Mouse (Mus musculus): ENCODE measurements around the gene Dtx1. TPM values are rescaled to one million over a fixed set of nuclear protein-coding genes. Genes with fewer than 3 reads are reported as not detected.

The Dtx1 gene
- polyA plus RNA-seq, 1 experiment from 2014 or later: 6.8 TPM

DNA sequence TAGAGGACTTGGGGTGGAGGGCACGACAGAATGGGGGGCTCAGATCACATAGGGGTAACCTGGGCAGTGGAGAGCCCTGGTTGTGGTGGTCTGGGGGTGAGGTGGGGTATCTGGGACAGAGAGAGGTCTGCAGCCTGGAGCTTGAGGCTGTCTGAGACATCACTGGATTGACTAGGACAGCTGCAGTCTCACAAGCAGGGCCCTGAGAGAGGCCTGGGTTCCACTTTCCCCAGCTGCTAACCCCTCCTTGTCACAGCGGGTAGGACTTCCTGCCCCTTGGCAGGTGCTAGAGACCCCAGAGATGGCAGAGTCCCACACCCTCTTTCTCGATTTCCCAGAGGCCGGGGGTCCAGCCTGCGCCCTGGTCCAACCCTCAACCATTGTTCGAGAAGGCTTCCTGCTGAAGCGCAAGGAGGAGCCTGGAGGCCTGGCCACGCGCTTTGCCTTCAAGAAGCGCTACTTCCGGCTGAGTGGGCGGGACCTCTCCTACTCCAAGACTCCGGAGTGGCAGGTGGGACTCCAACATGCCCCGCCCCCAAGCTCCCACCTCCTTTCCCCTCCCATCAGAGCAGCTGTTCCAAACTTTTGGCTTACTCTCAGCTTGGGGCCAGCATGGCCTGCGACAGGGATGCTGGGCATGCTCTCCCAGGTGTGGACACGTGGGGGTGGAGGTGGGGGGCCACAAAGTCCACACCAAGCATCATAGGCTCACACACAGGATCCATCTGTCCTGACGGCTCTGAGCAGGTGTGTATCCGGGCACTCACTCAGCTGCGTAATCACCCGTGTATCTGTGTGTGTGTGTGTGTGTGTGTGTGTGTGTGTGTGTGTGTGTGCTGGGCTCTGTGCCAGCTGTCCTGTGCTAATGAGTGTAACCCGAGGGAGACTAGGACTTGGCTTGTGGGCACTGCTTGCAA, 37.2 kb downstream of the Dtx1 start:
- H3K4me2 ChIP-seq: no peak overlapping the region
- H3K4me3 ChIP-seq (replicated peaks): no peak overlapping the region
- peak; percentile 35; the same call in 1 of the 2 replicates for ATAC-seq (ENCODE audit: insufficient number of reproducible peaks, insufficient read depth, low FRiP score, low TSS enrichment, low read depth)
- H3K27me3 ChIP-seq: peaks cover 19% of the 10 kb centered on the region; the same call in 1 of the 2 replicates
- no peak overlapping the region for H3K27ac ChIP-seq
- H3K9ac ChIP-seq (replicated peaks): no peak overlapping the region
- no peaks in the 10 kb centered on the region for H3K36me3 ChIP-seq
- 33% methylated on average over 21 of the region's 21 CpGs for WGBS
- 0 out of 2 replicates have a peak, but pooled peaks cover 6% of the 10 kb centered on the region for H3K4me1 ChIP-seq (replicated peaks)
- H3K9me3 ChIP-seq: no peaks in the 10 kb centered on the region

DNA sequence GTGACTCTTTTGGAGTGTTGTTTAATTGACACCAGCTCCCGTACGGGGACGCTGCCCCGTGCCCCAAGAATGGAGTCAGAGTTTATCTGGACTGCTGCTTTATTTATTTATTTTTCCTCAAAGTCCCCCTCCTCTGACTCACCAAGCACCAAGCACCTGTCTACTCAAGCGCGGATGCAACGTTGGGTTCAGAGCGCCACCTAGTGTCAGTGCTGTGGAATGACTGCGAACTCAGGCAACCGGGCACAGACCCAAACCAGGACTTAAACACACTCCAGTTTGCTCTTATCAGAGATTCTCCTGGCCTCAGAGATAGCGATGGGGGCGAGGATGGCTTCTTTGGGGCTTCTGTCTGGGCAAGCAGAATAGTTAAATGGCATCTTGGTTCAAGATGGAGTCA, 38.1 kb downstream of the Dtx1 start:
- ATAC-seq (ENCODE audit: insufficient number of reproducible peaks, insufficient read depth, low FRiP score, low TSS enrichment, low read depth): no peak
- no peaks in the 10 kb centered on the region for H3K36me3 ChIP-seq
- peaks cover 14% of the 10 kb centered on the region; the same call in 1 of the 2 replicates for H3K27me3 ChIP-seq
- H3K27ac ChIP-seq: no peak overlapping the region
- H3K4me1 ChIP-seq (replicated peaks): 0 out of 2 replicates have a peak, but pooled peaks cover 3% of the 10 kb centered on the region
- no peak overlapping the region for H3K9ac ChIP-seq (replicated peaks)
- H3K4me3 ChIP-seq (replicated peaks): no peak overlapping the region
- 6% methylated on average over 12 of the region's 12 CpGs for WGBS
- H3K4me2 ChIP-seq: no peak overlapping the region
- no peaks in the 10 kb centered on the region for H3K9me3 ChIP-seq

DNA sequence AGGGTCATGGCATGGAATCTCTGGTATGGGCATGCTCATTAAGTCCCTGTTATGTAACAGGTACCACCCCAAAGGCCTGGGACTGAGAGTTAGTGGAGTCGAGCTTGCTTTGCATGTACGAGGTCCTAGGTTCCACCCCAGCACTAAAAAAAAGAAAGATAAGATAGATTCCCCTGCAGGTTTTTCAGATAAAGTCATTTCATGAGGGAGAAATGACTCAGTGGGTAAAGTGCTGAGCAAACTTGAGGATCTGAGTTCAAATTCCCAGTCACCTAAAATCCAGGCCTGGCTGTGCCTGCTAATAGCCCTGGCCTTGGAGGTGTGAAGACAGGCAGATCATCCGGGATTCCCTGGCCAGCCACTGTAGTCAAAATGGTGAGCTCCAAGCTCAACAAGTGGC, 39.9 kb downstream of the Dtx1 start:
- Histone ChIP-seq H3K36me3 (no peaks in the 10 kb centered on the region), H3K4me3 (replicated peaks) (no peak overlapping the region), H3K9me3 (no peaks in the 10 kb centered on the region), H3K27me3 (peaks cover 27% of the 10 kb centered on the region), H3K9ac (replicated peaks) (no peak overlapping the region), H3K4me2 (no peak overlapping the region), H3K4me1 (replicated peaks) (0 out of 2 replicates have a peak, but pooled peaks cover 3% of the 10 kb centered on the region), H3K27ac (no peak overlapping the region)
- 70% methylated on average over 3 of the region's 3 CpGs for WGBS
- no peak for ATAC-seq (ENCODE audit: insufficient number of reproducible peaks, insufficient read depth, low FRiP score, low TSS enrichment, low read depth)

- Histone ChIP-seq H3K4me3 (replicated peaks) (no peak overlapping the region), H3K27ac (no peak overlapping the region), H3K4me1 (replicated peaks) (0 out of 2 replicates have a peak, but pooled peaks cover 3% of the 10 kb centered on the region), H3K27me3 (peaks cover 39% of the 10 kb centered on the region), H3K9me3 (no peaks in the 10 kb centered on the region), H3K4me2 (no peak overlapping the region), H3K36me3 (no peaks in the 10 kb centered on the region), H3K9ac (replicated peaks) (no peak overlapping the region)
- no peak for ATAC-seq (ENCODE audit: insufficient number of reproducible peaks, insufficient read depth, low FRiP score, low TSS enrichment, low read depth)
- 85% methylated on average over 7 of the region's 7 CpGs for WGBS
These were observed 41.6 kb downstream of the Dtx1 start for GRCm38 (mm10) chr5:120670132-120670531.

- no peaks in the 10 kb centered on the region for H3K4me1 ChIP-seq (replicated peaks)
- no peak overlapping the region for H3K4me3 ChIP-seq (replicated peaks)
- no peaks in the 10 kb centered on the region for H3K9me3 ChIP-seq
- no peak overlapping the region for H3K9ac ChIP-seq (replicated peaks)
- 68% methylated on average over 7 of the region's 7 CpGs for WGBS
- no peak overlapping the region for H3K27ac ChIP-seq
- H3K27me3 ChIP-seq: peaks cover 37% of the 10 kb centered on the region
- no peak for ATAC-seq (ENCODE audit: insufficient number of reproducible peaks, insufficient read depth, low FRiP score, low TSS enrichment, low read depth)
- no peaks in the 10 kb centered on the region for H3K36me3 ChIP-seq
- H3K4me2 ChIP-seq: no peak overlapping the region
These were observed 43.0 kb downstream of the Dtx1 start for GRCm38 (mm10) chr5:120668761-120669160.

DNA sequence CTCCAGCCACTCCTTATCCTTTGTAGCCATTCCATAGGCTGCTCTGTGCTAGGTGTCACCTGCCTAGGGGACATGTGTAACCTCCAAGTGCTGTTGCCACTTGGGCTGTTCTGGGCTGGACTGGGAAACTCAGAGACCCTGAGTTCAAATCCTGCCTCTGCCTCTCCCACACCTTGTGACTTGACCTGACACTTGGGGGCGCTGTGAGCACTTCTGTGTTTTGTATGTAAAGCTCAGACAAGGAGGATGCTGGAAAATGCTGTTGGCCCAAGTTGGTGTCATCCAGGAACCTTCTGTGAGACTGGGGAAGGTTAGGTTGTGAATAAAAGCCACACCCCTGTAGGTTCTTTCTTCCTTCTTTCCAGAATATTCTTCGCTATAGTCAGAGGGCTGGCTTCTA, 46.8 kb downstream of the Dtx1 start:
- no peak overlapping the region for H3K4me2 ChIP-seq
- H3K4me3 ChIP-seq (replicated peaks): no peak overlapping the region
- 56% methylated on average over 2 of the region's 2 CpGs for WGBS

DNA sequence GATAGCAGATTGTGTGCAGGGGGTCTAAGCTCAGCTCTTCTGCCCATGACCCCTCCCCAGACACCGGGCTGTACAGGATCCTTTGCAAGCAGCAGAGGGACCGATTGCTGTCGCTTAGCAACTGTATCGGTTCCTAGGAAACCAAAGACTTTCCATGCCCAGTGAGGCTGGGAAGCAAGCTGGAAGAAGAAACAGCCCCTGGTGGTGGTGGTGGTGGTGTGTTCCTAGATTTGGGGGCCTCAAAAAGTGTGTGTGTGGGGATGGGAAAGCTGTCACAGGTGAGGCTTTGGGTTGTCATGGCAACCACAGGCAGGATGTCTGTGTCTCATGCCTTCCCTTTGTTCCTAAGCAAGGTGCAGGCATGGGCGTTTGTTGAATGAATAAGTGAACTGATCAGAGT, 50.9 kb downstream of the Dtx1 start:
- Histone ChIP-seq H3K27me3 (peaks cover 57% of the 10 kb centered on the region), H3K9me3 (no peaks in the 10 kb centered on the region), H3K4me1 (replicated peaks) (no peaks in the 10 kb centered on the region), H3K36me3 (no peaks in the 10 kb centered on the region), H3K27ac (no peak overlapping the region), H3K4me2 (no peak overlapping the region), H3K4me3 (replicated peaks) (no peak overlapping the region), H3K9ac (replicated peaks) (no peak overlapping the region)
- ATAC-seq (ENCODE audit: insufficient number of reproducible peaks, insufficient read depth, low FRiP score, low TSS enrichment, low read depth): no peak
- WGBS: 67% methylated on average over 5 of the region's 5 CpGs

More for the DNA sequence above, 46.8 kb downstream of the Dtx1 start:
- Histone ChIP-seq H3K27me3 (peaks cover 61% of the 10 kb centered on the region), H3K27ac (no peak overlapping the region), H3K9me3 (no peaks in the 10 kb centered on the region), H3K9ac (replicated peaks) (no peak overlapping the region), H3K36me3 (no peaks in the 10 kb centered on the region), H3K4me1 (replicated peaks) (no peaks in the 10 kb centered on the region)
- ATAC-seq (ENCODE audit: insufficient number of reproducible peaks, insufficient read depth, low FRiP score, low TSS enrichment, low read depth): no peak

DNA sequence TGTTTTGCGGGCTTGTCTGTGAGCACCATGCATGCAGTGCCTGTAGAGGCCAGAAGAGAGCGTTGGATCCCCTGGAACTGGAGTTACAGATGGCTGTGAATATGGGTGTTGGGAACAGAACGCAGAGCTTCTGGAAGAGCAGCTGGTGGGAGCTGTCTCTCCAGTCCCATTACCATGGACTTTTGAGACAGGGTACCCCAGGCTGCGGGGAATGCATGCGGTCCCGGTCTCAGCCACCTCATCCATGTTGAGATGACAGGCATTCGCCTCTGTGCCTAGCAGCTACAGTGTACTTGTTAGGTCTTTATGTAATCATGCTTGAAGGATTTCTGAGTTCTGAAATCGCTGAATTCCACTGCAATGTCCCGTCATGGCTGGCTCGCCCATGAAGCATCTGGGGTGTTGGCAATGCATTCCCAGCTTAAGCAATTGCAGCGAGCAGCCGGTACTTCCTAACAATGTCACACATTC, 55.4 kb downstream of the Dtx1 start:
- Histone ChIP-seq H3K36me3 (no peaks in the 10 kb centered on the region), H3K27ac (no peak overlapping the region), H3K9me3 (no peaks in the 10 kb centered on the region), H3K4me1 (replicated peaks) (no peaks in the 10 kb centered on the region), H3K4me2 (no peak overlapping the region), H3K9ac (replicated peaks) (no peak overlapping the region), H3K4me3 (replicated peaks) (no peak overlapping the region), H3K27me3 (peaks cover 56% of the 10 kb centered on the region)
- ATAC-seq (ENCODE audit: insufficient number of reproducible peaks, insufficient read depth, low FRiP score, low TSS enrichment, low read depth): no peak
- WGBS: 85% methylated on average over 12 of the region's 12 CpGs

GRCm38 (mm10) chr5:120653873-120654272, 57.9 kb downstream of the Dtx1 start:
- Histone ChIP-seq H3K4me2 (no peak overlapping the region), H3K27ac (no peak overlapping the region), H3K4me1 (replicated peaks) (peaks cover 5% of the 10 kb centered on the region), H3K9me3 (no peaks in the 10 kb centered on the region), H3K4me3 (replicated peaks) (no peak overlapping the region), H3K36me3 (no peaks in the 10 kb centered on the region), H3K27me3 (peaks cover 64% of the 10 kb centered on the region), H3K9ac (replicated peaks) (no peak overlapping the region)
- WGBS: 88% methylated on average over 2 of the region's 2 CpGs
- ATAC-seq (ENCODE audit: insufficient number of reproducible peaks, insufficient read depth, low FRiP score, low TSS enrichment, low read depth): no peak

- peaks cover 72% of the 10 kb centered on the region for H3K27me3 ChIP-seq
- peaks cover 10% of the 10 kb centered on the region for H3K4me1 ChIP-seq (replicated peaks)
- no peaks in the 10 kb centered on the region for H3K36me3 ChIP-seq
- H3K4me2 ChIP-seq: no peak overlapping the region
- H3K27ac ChIP-seq: no peak overlapping the region
- H3K9ac ChIP-seq (replicated peaks): 0 out of 2 replicates have a peak overlapping the region, but pooled peaks have one; percentile 8
- no peak overlapping the region for H3K4me3 ChIP-seq (replicated peaks)
- 79% methylated on average over 28 of the region's 28 CpGs for WGBS
- no peaks in the 10 kb centered on the region for H3K9me3 ChIP-seq
- no peak for ATAC-seq (ENCODE audit: insufficient number of reproducible peaks, insufficient read depth, low FRiP score, low TSS enrichment, low read depth)
These were observed 58.6 kb downstream of the Dtx1 start for GRCm38 (mm10) chr5:120652915-120653701.

- no peak for ATAC-seq (ENCODE audit: insufficient number of reproducible peaks, insufficient read depth, low FRiP score, low TSS enrichment, low read depth)
These were observed 60.5 kb downstream of the Dtx1 start for GRCm38 (mm10) chr5:120651230-120651629.

More at GRCm38 (mm10) chr5:120651230-120651629, 60.5 kb downstream of the Dtx1 start:
- H3K4me1 ChIP-seq (replicated peaks): peaks cover 10% of the 10 kb centered on the region
- peaks cover 84% of the 10 kb centered on the region for H3K27me3 ChIP-seq
- no peak overlapping the region for H3K4me2 ChIP-seq
- no peaks in the 10 kb centered on the region for H3K36me3 ChIP-seq
- no peak overlapping the region for H3K4me3 ChIP-seq (replicated peaks)
- no peaks in the 10 kb centered on the region for H3K9me3 ChIP-seq
- 74% methylated on average over 5 of the region's 5 CpGs for WGBS
- no peak overlapping the region for H3K9ac ChIP-seq (replicated peaks)
- no peak overlapping the region for H3K27ac ChIP-seq

All from limb, embryonic 12.5 days (tissue).